Mouse (Mus musculus): ENCODE results near the gene S100z.

DNA sequence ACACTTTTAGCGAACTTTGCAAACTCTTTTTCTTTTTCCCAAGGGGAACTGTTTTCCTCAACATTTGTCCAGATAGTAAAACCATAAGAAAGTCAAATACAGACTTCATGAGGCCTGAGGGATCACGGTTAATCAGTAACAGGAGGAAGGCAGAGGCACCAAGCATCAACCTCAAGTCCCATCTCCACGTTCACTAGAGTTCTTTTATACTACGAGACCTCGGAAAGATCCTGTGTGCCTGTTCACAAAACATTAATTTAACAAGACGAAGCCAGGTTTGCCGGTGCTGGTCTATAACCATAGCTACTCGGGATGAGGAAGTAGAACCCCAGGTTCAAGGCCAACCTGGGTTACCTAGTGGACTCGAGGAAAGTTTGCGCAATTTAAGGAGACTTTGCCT lies 43.7 kb upstream of the S100z start:
- TF ChIP-seq POLR2A (IDR thresholded peaks at IDR 0.05; ENCODE audit: insufficient read depth, low read length) = no peak
- TF ChIP-seq CTCF (IDR thresholded peaks at IDR 0.05; ENCODE audit: low read depth, low read length) = no peak
- TF ChIP-seq EP300 (IDR thresholded peaks at IDR 0.05; ENCODE audit: insufficient read depth, low read depth, low read length) = no peak

All from ES-Bruce4 (cell line).